Mouse (Mus musculus) heart, embryonic 14.5 days (tissue): ENCODE measurements around the gene Bpi. TPM values are rescaled to one million over a fixed set of nuclear protein-coding genes. Genes with fewer than 3 reads are reported as not detected.

Source experiments
- ATAC-seq: fragments of 200-750 bp; cut with Nextera tagmentation; 2 replicates; pipeline ENCODE4 v1.8.0; 2017; ENCODE audit warnings: low read depth, moderate TSS enrichment; ENCODE audit not compliant: insufficient number of reproducible peaks, insufficient read depth, low FRiP score
- H3K27ac ChIP-seq, 2 experiments: fragments of 200-500 bp in 1 of 2; fragments of 300-500 bp in 1 of 2; sonication (generic) in 1 of 2; replicated peaks in 1 of 2; 2 replicates each; pipeline ENCODE4 v1.5.1; 2012 to 2014; ENCODE audit warnings: low read depth in 2 of 2, low read length in 2 of 2, control low read depth in 1 of 2, mild to moderate bottlenecking in 1 of 2, mixed read lengths in 1 of 2; ENCODE audit not compliant: control insufficient read depth in 1 of 2, insufficient read depth in 1 of 2
- H3K27me3 ChIP-seq: fragments of 300-500 bp; sonication (generic); 2 replicates; pipeline ENCODE4 v1.6.1; 2014; ENCODE audit warnings: mild to moderate bottlenecking, low read length, control low read depth; ENCODE audit not compliant: control insufficient read depth, insufficient read depth
- H3K36me3 ChIP-seq: fragments of 300-500 bp; sonication (generic); 2 replicates; pipeline ENCODE4 v1.6.1; 2014; ENCODE audit warnings: mild to moderate bottlenecking, control low read depth, low read length, mixed read lengths; ENCODE audit not compliant: control insufficient read depth, insufficient read depth
- H3K4me1 ChIP-seq, 2 experiments: fragments of 200-500 bp in 1 of 2; fragments of 300-500 bp in 1 of 2; sonication (generic) in 1 of 2; 2 replicates each; pipeline ENCODE4 v1.6.1; 2012 to 2014; ENCODE audit warnings: low read length in 2 of 2, control low read depth in 1 of 2, mixed read lengths in 1 of 2; ENCODE audit not compliant: control insufficient read depth in 2 of 2, insufficient read depth in 2 of 2
- H3K4me2 ChIP-seq: fragments of 300-500 bp; sonication (generic); 2 replicates; pipeline ENCODE4 v1.6.1; 2014; ENCODE audit warnings: mild to moderate bottlenecking, low read length
- H3K4me3 ChIP-seq, 2 experiments: fragments of 200-500 bp in 1 of 2; fragments of 300-500 bp in 1 of 2; sonication (generic) in 1 of 2; 2 replicates each; pipeline ENCODE4 v1.5.1; 2012 to 2014; ENCODE audit warnings: low read length in 2 of 2, mild to moderate bottlenecking in 2 of 2, control low read depth in 1 of 2, low read depth in 1 of 2, moderate library complexity in 1 of 2; ENCODE audit not compliant: control insufficient read depth in 1 of 2, insufficient read depth in 1 of 2
- H3K9ac ChIP-seq: fragments of 300-500 bp; sonication (generic); 2 replicates; pipeline ENCODE4 v1.6.1; 2014; ENCODE audit warnings: mild to moderate bottlenecking, low read length
- H3K9me3 ChIP-seq: fragments of 300-500 bp; sonication (generic); 2 replicates; pipeline ENCODE4 v1.6.1; 2016; ENCODE audit warnings: low read length, control low read depth; ENCODE audit not compliant: control insufficient read depth
- WGBS: fragments of 180-500 bp; shearing (Covaris S2); extraction: QIAGEN DNeasy Blood & Tissue Kit; methylation state at CpG from one replicate; pipeline ENCODE4 v1.1.7; 2014; 5-methylcytosine and 5-hydroxymethylcytosine counted together
- polyA plus RNA-seq: library from polyadenylated mRNA; unstranded; fragments of >200 nt; fragmentation: Nextera tagmentation; extraction: Ambion mirVana; gene quantifications from 2 replicates; pipeline ENCODE4 v1.2.1, GENCODE M21; 2014

Gene Bpi
- polyA plus RNA-seq, 1 experiment from 2014 or later: not detected

GRCm38 (mm10) chr2:158276451-158276850 is 18.6 kb downstream of the Bpi start:
- Histone ChIP-seq H3K4me2 (no peak overlapping the region), H3K9ac (no peak overlapping the region), H3K27me3 (no peaks in the 10 kb centered on the region), H3K4me1 (no peaks in the 10 kb centered on the region; a peak in 1 of 4 replicates), H3K4me3 (no peak overlapping the region), H3K9me3 (no peaks in the 10 kb centered on the region), H3K27ac (no peak overlapping the region), H3K36me3 (no peaks in the 10 kb centered on the region)
- no peak for ATAC-seq
- WGBS: 52% methylated on average over 6 of the region's 6 CpGs

GRCm38 (mm10) chr2:158276878-158277277 is 19.0 kb downstream of the Bpi start:
- Histone ChIP-seq H3K36me3 (no peaks in the 10 kb centered on the region), H3K4me1 (no peaks in the 10 kb centered on the region; a peak in 1 of 4 replicates), H3K9ac (no peak overlapping the region), H3K9me3 (no peaks in the 10 kb centered on the region), H3K4me2 (no peak overlapping the region), H3K4me3 (no peak overlapping the region), H3K27me3 (peaks cover 3% of the 10 kb centered on the region; the same call in 1 of the 2 replicates), H3K27ac (no peak overlapping the region)
- 62% methylated on average over 4 of the region's 4 CpGs for WGBS
- ATAC-seq: no peak

GRCm38 (mm10) chr2:158279656-158280055 is 21.8 kb downstream of the Bpi start:
- H3K4me3 ChIP-seq: no peak overlapping the region
- no peak overlapping the region for H3K4me2 ChIP-seq
- 85% methylated on average over 4 of the region's 4 CpGs for WGBS
- H3K36me3 ChIP-seq: no peaks in the 10 kb centered on the region
- no peak overlapping the region for H3K9ac ChIP-seq
- no peaks in the 10 kb centered on the region for H3K9me3 ChIP-seq
- H3K27ac ChIP-seq: no peak overlapping the region
- H3K27me3 ChIP-seq: peaks cover 7% of the 10 kb centered on the region; the same call in 1 of the 2 replicates
- ATAC-seq: no peak
- peaks cover 0 to 4% of the 10 kb centered on the region in 2 experiments; a peak in 2 of 4 replicates for H3K4me1 ChIP-seq

- Histone ChIP-seq H3K9me3 (no peaks in the 10 kb centered on the region), H3K4me2 (no peak overlapping the region), H3K4me3 (no peak overlapping the region), H3K36me3 (no peaks in the 10 kb centered on the region), H3K27me3 (peaks cover 7% of the 10 kb centered on the region; the same call in 1 of the 2 replicates), H3K4me1 (peaks cover 0 to 4% of the 10 kb centered on the region in 2 experiments; a peak in 2 of 4 replicates), H3K27ac (no peak overlapping the region), H3K9ac (no peak overlapping the region)
- no peak for ATAC-seq
- 61% methylated on average over 16 of the region's 16 CpGs for WGBS
These were observed 23.8 kb downstream of the Bpi start for GRCm38 (mm10) chr2:158281497-158282205.

GRCm38 (mm10) chr2:158283136-158283535 is 25.2 kb downstream of the Bpi start:
- 63% methylated on average over 7 of the region's 7 CpGs for WGBS

GRCm38 (mm10) chr2:158283771-158284170 is 25.9 kb downstream of the Bpi start:
- peaks cover 7% of the 10 kb centered on the region; the same call in 1 of the 2 replicates for H3K27me3 ChIP-seq
- no peak for ATAC-seq
- no peak overlapping the region for H3K27ac ChIP-seq
- H3K36me3 ChIP-seq: no peaks in the 10 kb centered on the region
- 47% methylated on average over 6 of the region's 6 CpGs for WGBS
- H3K4me1 ChIP-seq: peaks cover 0 to 4% of the 10 kb centered on the region in 2 experiments; a peak in 1 of 4 replicates
- H3K4me2 ChIP-seq: no peak overlapping the region
- no peak overlapping the region for H3K4me3 ChIP-seq
- no peak overlapping the region for H3K9ac ChIP-seq
- no peaks in the 10 kb centered on the region for H3K9me3 ChIP-seq

More at GRCm38 (mm10) chr2:158283136-158283535, 25.2 kb downstream of the Bpi start:
- peaks cover 0 to 4% of the 10 kb centered on the region in 2 experiments; a peak in 1 of 4 replicates for H3K4me1 ChIP-seq
- H3K4me3 ChIP-seq: no peak overlapping the region
- no peak overlapping the region for H3K27ac ChIP-seq
- H3K9ac ChIP-seq: no peak overlapping the region
- H3K4me2 ChIP-seq: no peak overlapping the region
- ATAC-seq: no peak
- peaks cover 7% of the 10 kb centered on the region; the same call in 1 of the 2 replicates for H3K27me3 ChIP-seq
- no peaks in the 10 kb centered on the region for H3K9me3 ChIP-seq
- H3K36me3 ChIP-seq: no peaks in the 10 kb centered on the region

- Histone ChIP-seq H3K4me1 (peaks cover 0 to 4% of the 10 kb centered on the region in 2 experiments; a peak in 1 of 4 replicates), H3K9ac (no peak overlapping the region), H3K36me3 (no peaks in the 10 kb centered on the region), H3K27ac (no peak overlapping the region), H3K9me3 (no peaks in the 10 kb centered on the region), H3K4me2 (0 out of 2 replicates have a peak overlapping the region, but pooled peaks have one; percentile 25), H3K27me3 (peaks cover 7% of the 10 kb centered on the region; the same call in 1 of the 2 replicates), H3K4me3 (no peak overlapping the region)
- WGBS: 12% methylated on average over 11 of the region's 11 CpGs
- no peak for ATAC-seq
These were observed 26.7 kb downstream of the Bpi start for GRCm38 (mm10) chr2:158284571-158284970.
